Mouse (Mus musculus) embryonic fibroblast, embryonic 13.5 days (primary cell): ENCODE data around the gene Mpzl1.

Experiments
- CTCF ChIP-seq: IDR thresholded peaks from 2 replicates; pipeline ENCODE4 v1.5.1; 2011; ENCODE audit warnings: mild to moderate bottlenecking, control low read depth, low read length, moderate library complexity, borderline replicate concordance; ENCODE audit not compliant: insufficient read depth
- POLR2A ChIP-seq: IDR thresholded peaks from 2 replicates; pipeline ENCODE4 v1.6.1; 2011; ENCODE audit warnings: low read depth, mild to moderate bottlenecking, control low read depth, low read length, moderate library complexity

GRCm38 (mm10) chr1:165682056-165682853 lies 47.9 kb upstream of the Mpzl1 start:
- no peak for TF ChIP-seq CTCF
- TF ChIP-seq POLR2A = no peak
